ENCODE assay signal across 15 mouse cellular contexts in genomic region chr16:95739522-95739921, GRCm38 (mm10). TPM values are rescaled to one million over a fixed set of nuclear protein-coding genes. Genes with fewer than 3 reads are reported as not detected.
DNase-seq lines count a peak whose midpoint lies in the region; ATAC-seq and TF ChIP-seq lines count a peak whose summit lies in the region.
"Had no signal": no experiment of that assay in that cellular context is flagged by ENCODE, and none has a peak within 500 bp of the region (broad histone marks: within the 10 kb centered on the region; RNA-seq: fewer than 3 reads in every experiment).

No protein-coding gene starts in this region.

- H3K36me3 ChIP-seq in midbrain, embryonic 16.5 days (ENCODE audit: control insufficient read depth, insufficient read depth, low read length) = no peaks in the 10 kb centered on the region
- H3K36me3 ChIP-seq in neural tube, embryonic 15.5 days = no peaks in the 10 kb centered on the region
- H3K36me3 ChIP-seq in kidney, adult 2 months (ENCODE audit: control insufficient read depth, insufficient read depth, low read length) = no peaks in the 10 kb centered on the region
- H3K36me3 ChIP-seq: limb, embryonic 10.5 days had no signal

- no peaks in the 10 kb centered on the region for H3K9me3 ChIP-seq in midbrain, embryonic 16.5 days (replicated peaks; ENCODE audit: control insufficient read depth, low read length, poor library complexity, severe bottlenecking)
- no peaks in the 10 kb centered on the region for H3K9me3 ChIP-seq in neural tube, embryonic 15.5 days (replicated peaks)
- H3K9me3 ChIP-seq: limb, embryonic 10.5 days had no signal

- 0 out of 2 replicates have a peak, but pooled peaks cover 7% of the 10 kb centered on the region for H3K4me1 ChIP-seq in midbrain, embryonic 16.5 days (ENCODE audit: control insufficient read depth, insufficient read depth, low read length)
- peaks cover 6% of the 10 kb centered on the region; the same call in 1 of the 2 replicates for H3K4me1 ChIP-seq in neural tube, embryonic 15.5 days
- H3K4me1 ChIP-seq in kidney, adult 2 months (ENCODE audit: control insufficient read depth, insufficient read depth, low read length) = no peaks in the 10 kb centered on the region; the same call in 1 of the 2 replicates

- intact Hi-C loops in heart, postnatal 10 days (cut with DNase I) = no loop called here

- 34% methylated on average over 6 of the region's 6 CpGs for WGBS in midbrain, embryonic 16.5 days
- WGBS in neural tube, embryonic 15.5 days = 47% methylated on average over 6 of the region's 6 CpGs
- 75% methylated on average over 6 of the region's 6 CpGs for WGBS in kidney, adult 2 months

- TF ChIP-seq POLR2A in brain, embryonic 14.5 days (IDR thresholded peaks at IDR 0.05; ENCODE audit: borderline replicate concordance, extremely low read depth, insufficient read depth, insufficient read length, poor library complexity, severe bottlenecking) = no peak
- TF ChIP-seq POLR2A in kidney, adult 2 months (IDR thresholded peaks at IDR 0.05; ENCODE audit: low read depth, low read length) = no peak

- H3K4me2 ChIP-seq in midbrain, embryonic 16.5 days (ENCODE audit: low read length) = no peak overlapping the region
- H3K4me2 ChIP-seq in neural tube, embryonic 15.5 days = no peak overlapping the region

- peak; percentile 96 for ATAC-seq in frontal cortex, adult (ENCODE audit: low TSS enrichment)
- ATAC-seq in midbrain, embryonic 16.5 days = peak; percentile 70; the same call in 1 of the 2 replicates
- no peak for ATAC-seq in neural tube, embryonic 15.5 days (ENCODE audit: low FRiP score)
- ATAC-seq: intestine, embryonic 16.5 days had no signal

- no peak for TF ChIP-seq CTCF in brain, embryonic 14.5 days (IDR thresholded peaks at IDR 0.05; ENCODE audit: borderline replicate concordance, extremely low read depth, insufficient read depth, insufficient read length)
- no peak for TF ChIP-seq CTCF in kidney, adult 2 months (conservative IDR thresholded peaks at IDR 0.05; ENCODE audit: insufficient read depth, insufficient read length, low read depth, low read length)

- no peak overlapping the region for H3K9ac ChIP-seq in midbrain, embryonic 16.5 days (ENCODE audit: low read depth, low read length)
- no peak overlapping the region for H3K9ac ChIP-seq in neural tube, embryonic 15.5 days (replicated peaks)

- no peaks in the 10 kb centered on the region for H3K27me3 ChIP-seq in midbrain, embryonic 16.5 days (ENCODE audit: control insufficient read depth, insufficient read depth, low read depth, low read length)
- H3K27me3 ChIP-seq in neural tube, embryonic 15.5 days (replicated peaks) = no peaks in the 10 kb centered on the region
- H3K27me3 ChIP-seq in kidney, adult 2 months (replicated peaks; ENCODE audit: control insufficient read depth, insufficient read depth, low read length) = no peaks in the 10 kb centered on the region
- H3K27me3 ChIP-seq: CH12.LX had no signal

- no peak overlapping the region for H3K4me3 ChIP-seq in midbrain, embryonic 16.5 days (ENCODE audit: low read depth, low read length)
- no peak overlapping the region for H3K4me3 ChIP-seq in neural tube, embryonic 15.5 days (replicated peaks)
- no peak overlapping the region for H3K4me3 ChIP-seq in kidney, adult 2 months (ENCODE audit: insufficient read depth, low read depth, low read length)
- H3K4me3 ChIP-seq: limb, embryonic 10.5 days; myocyte had no signal

- no peak for DNase-seq in frontal cortex, postnatal 10 days (ENCODE audit: low spot score in 2 of 2)
- DNase-seq in brain, embryonic 14.5 days (ENCODE audit: low read depth) = peak; percentile 44
- DNase-seq in layer of hippocampus, adult 9-10 months (ENCODE audit: low spot score) = peak; percentile 41
- no peak for DNase-seq in heart, postnatal 10 days
- no peak for DNase-seq in kidney, adult 2 months
- DNase-seq: cerebellum, adult 18-20 months; heart, adult 18-20 months; thymus, postnatal 14 days had no signal

- no peak overlapping the region for H3K27ac ChIP-seq in midbrain, embryonic 16.5 days (ENCODE audit: low read length)
- H3K27ac ChIP-seq in neural tube, embryonic 15.5 days (replicated peaks) = no peak overlapping the region
- H3K27ac ChIP-seq in kidney, adult 2 months (ENCODE audit: insufficient read depth, low read depth, low read length) = no peak overlapping the region

RNA-seq across cellular contexts. Expression of gene Ets2, which starts 37.6 kb away (rescaled TPM):
- polyA plus RNA-seq in brain, embryonic 14.5 days (2012; rRNA removed) = 12.7 and 18.3 TPM in 2 replicates
- 21.2 and 21.9 TPM in 2 replicates for polyA plus RNA-seq in midbrain, embryonic 16.5 days (2015; fragmentation: Nextera tagmentation; extraction: Ambion mirVana)
- polyA plus RNA-seq in neural tube, embryonic 15.5 days (2015; fragmentation: Nextera tagmentation; extraction: Ambion mirVana) = 30.6 and 40.2 TPM in 2 replicates
- total RNA-seq in heart, postnatal 10 days (2021) = 100 to 1,000 TPM; 105 to 144 TPM
- polyA plus RNA-seq in kidney, adult 2 months (2012; rRNA removed) = 33.8 and 38.8 TPM in 2 replicates

Comparison
In these comparisons a context has a peak if more than half of its experiments do, and no peak if none do; other contexts are left out.
1. DNase-seq: peak in brain, embryonic 14.5 days (single experiment) and layer of hippocampus, adult 9-10 months (single experiment); none in frontal cortex, postnatal 10 days (0 of 2), heart, postnatal 10 days (0 of 2) and kidney, adult 2 months (single experiment).